Mouse (Mus musculus) limb, embryonic 11.5 days (tissue): ENCODE results near the gene 1810062G17Rik. TPM values are rescaled to one million over a fixed set of nuclear protein-coding genes. Genes with fewer than 3 reads are reported as not detected.

Experiments
- ATAC-seq: fragments of 200-750 bp; cut with Nextera tagmentation; 2 replicates; pipeline ENCODE4 v1.8.0; 2017; ENCODE audit warnings: low read depth; ENCODE audit not compliant: insufficient number of reproducible peaks, low FRiP score, low TSS enrichment
- DNase-seq: peaks from one replicate; pipeline ENCODE4 v3.0.0-alpha.2; 2015; ENCODE audit warnings: low spot score
- H3K27ac ChIP-seq: fragments of 300-500 bp; sonication (generic); replicated peaks from 2 replicates; pipeline ENCODE4 v1.5.1; 2014; ENCODE audit warnings: low read depth, mild to moderate bottlenecking, low read length
- H3K27me3 ChIP-seq: fragments of 300-500 bp; sonication (generic); 2 replicates; pipeline ENCODE4 v1.6.1; 2014; ENCODE audit warnings: mild to moderate bottlenecking, low read length, mixed read lengths; ENCODE audit not compliant: control insufficient read depth, insufficient read depth
- H3K36me3 ChIP-seq: fragments of 300-500 bp; sonication (generic); 2 replicates; pipeline ENCODE4 v1.6.1; 2014; ENCODE audit warnings: mild to moderate bottlenecking, low read length, moderate library complexity, mixed read lengths; ENCODE audit not compliant: control insufficient read depth, insufficient read depth
- H3K4me1 ChIP-seq: fragments of 300-500 bp; sonication (generic); 2 replicates; pipeline ENCODE4 v1.6.1; 2014; ENCODE audit warnings: low read length, mixed read lengths; ENCODE audit not compliant: control insufficient read depth, insufficient read depth
- H3K4me2 ChIP-seq: fragments of 300-500 bp; sonication (generic); 2 replicates; pipeline ENCODE4 v1.6.1; 2014; ENCODE audit warnings: low read depth, mild to moderate bottlenecking, moderate library complexity; ENCODE audit not compliant: severe bottlenecking
- H3K4me3 ChIP-seq: fragments of 300-500 bp; sonication (generic); 2 replicates; pipeline ENCODE4 v1.5.1; 2014; ENCODE audit warnings: low read depth, low read length
- H3K9ac ChIP-seq: fragments of 300-500 bp; sonication (generic); 2 replicates; pipeline ENCODE4 v1.6.1; 2014; ENCODE audit warnings: mild to moderate bottlenecking, low read length
- H3K9me3 ChIP-seq: fragments of 300-500 bp; sonication (generic); 2 replicates; pipeline ENCODE4 v1.6.1; 2016; ENCODE audit warnings: low read length; ENCODE audit not compliant: control insufficient read depth
- WGBS: fragments of 180-500 bp; shearing (Covaris S2); extraction: QIAGEN DNeasy Blood & Tissue Kit; methylation state at CpG from one replicate; pipeline ENCODE4 v1.1.7; 2014; 5-methylcytosine and 5-hydroxymethylcytosine counted together
- microRNA-seq: library from miRNA; unstranded; fragments of <30 nt; microRNA quantifications from one replicate; pipeline ENCODE4, GENCODE M21; 2016
- polyA plus RNA-seq: library from polyadenylated mRNA; unstranded; fragments of >200 nt; fragmentation: Nextera tagmentation; extraction: Ambion mirVana; gene quantifications from 2 replicates; pipeline ENCODE4 v1.2.1, GENCODE M21; 2014

The 1810062G17Rik gene
- polyA plus RNA-seq, 1 experiment from 2014 or later: 0.61 TPM

- 11% methylated on average over 4 of the region's 4 CpGs for WGBS
- Histone ChIP-seq H3K9ac (no peak overlapping the region), H3K9me3 (no peaks in the 10 kb centered on the region), H3K4me2 (no peak overlapping the region), H3K36me3 (no peaks in the 10 kb centered on the region), H3K4me3 (no peak overlapping the region), H3K27me3 (peaks cover 34% of the 10 kb centered on the region), H3K27ac (no peak overlapping the region), H3K4me1 (no peaks in the 10 kb centered on the region)
- ATAC-seq (no peak), DNase-seq (no peak)
These were observed 46.4 kb downstream of the 1810062G17Rik start for GRCm38 (mm10) chr3:36522137-36522536.

- H3K27ac ChIP-seq: no peak overlapping the region
- DNase-seq (no peak), ATAC-seq (no peak)
- H3K36me3 ChIP-seq: no peaks in the 10 kb centered on the region
- no peaks in the 10 kb centered on the region for H3K4me1 ChIP-seq
- peaks cover 31% of the 10 kb centered on the region for H3K27me3 ChIP-seq
- 88% methylated on average over 3 of the region's 3 CpGs for WGBS
- no peaks in the 10 kb centered on the region for H3K9me3 ChIP-seq
- no peak overlapping the region for H3K4me2 ChIP-seq
- no peak overlapping the region for H3K9ac ChIP-seq
- no peak overlapping the region for H3K4me3 ChIP-seq
These were observed 48.7 kb downstream of the 1810062G17Rik start for GRCm38 (mm10) chr3:36524466-36524865.

GRCm38 (mm10) chr3:36530345-36530744 is 54.6 kb downstream of the 1810062G17Rik start:
- H3K9ac ChIP-seq: no peak overlapping the region
- H3K27me3 ChIP-seq: no peaks in the 10 kb centered on the region
- no peak overlapping the region for H3K4me2 ChIP-seq
- H3K4me3 ChIP-seq: no peak overlapping the region
- WGBS: 82% methylated on average over 6 of the region's 6 CpGs
- H3K27ac ChIP-seq: no peak overlapping the region
- ATAC-seq: no peak
- no peaks in the 10 kb centered on the region for H3K4me1 ChIP-seq
- H3K36me3 ChIP-seq: no peaks in the 10 kb centered on the region
- DNase-seq: no peak
- H3K9me3 ChIP-seq: no peaks in the 10 kb centered on the region

- H3K4me2 ChIP-seq: no peak overlapping the region
- no peak overlapping the region for H3K4me3 ChIP-seq
- WGBS: 81% methylated on average over 5 of the region's 5 CpGs
These were observed 55.0 kb downstream of the 1810062G17Rik start for GRCm38 (mm10) chr3:36530781-36531180.

GRCm38 (mm10) chr3:36531242-36531641 is 55.5 kb downstream of the 1810062G17Rik start:
- no peaks in the 10 kb centered on the region for H3K4me1 ChIP-seq
- 51% methylated on average over 2 of the region's 2 CpGs for WGBS
- no peak overlapping the region for H3K4me2 ChIP-seq
- no peak overlapping the region for H3K4me3 ChIP-seq
- no peak overlapping the region for H3K9ac ChIP-seq
- no peaks in the 10 kb centered on the region for H3K27me3 ChIP-seq
- no peak overlapping the region for H3K27ac ChIP-seq
- ATAC-seq: no peak
- no peak for DNase-seq
- no peaks in the 10 kb centered on the region for H3K9me3 ChIP-seq
- H3K36me3 ChIP-seq: no peaks in the 10 kb centered on the region

More at GRCm38 (mm10) chr3:36530781-36531180, 55.0 kb downstream of the 1810062G17Rik start:
- no peak for ATAC-seq
- no peak overlapping the region for H3K9ac ChIP-seq
- no peaks in the 10 kb centered on the region for H3K4me1 ChIP-seq
- no peaks in the 10 kb centered on the region for H3K36me3 ChIP-seq
- no peak for DNase-seq
- H3K9me3 ChIP-seq: no peaks in the 10 kb centered on the region
- H3K27ac ChIP-seq: no peak overlapping the region
- no peaks in the 10 kb centered on the region for H3K27me3 ChIP-seq

Small RNAs within 50 kb of the gene (microRNA-seq; reads per million reads assigned to microRNA genes)
- not detected for gene Mir7009

Other genes starting within 250 kb of the 1810062G17Rik start
- gene Anxa5, start within 50 bp of the 1810062G17Rik start, polyA plus RNA-seq: 113 and 132 TPM in 2 replicates
- not detected in 2 replicates for gene Gm11549, start 45.9 kb downstream of the 1810062G17Rik start, polyA plus RNA-seq
- 81.4 and 92.2 TPM in 2 replicates for gene Exosc9, start 76.7 kb downstream of the 1810062G17Rik start, polyA plus RNA-seq
- gene Ccna2, start 96.2 kb downstream of the 1810062G17Rik start, polyA plus RNA-seq: 277 and 284 TPM in 2 replicates
- gene Bbs7, start 137.5 kb downstream of the 1810062G17Rik start, polyA plus RNA-seq: 18.1 and 20.8 TPM in 2 replicates
- gene Trpc3, start 214.2 kb downstream of the 1810062G17Rik start, polyA plus RNA-seq: 3.3 and 5.0 TPM in 2 replicates